25 mouse cellular contexts compared by ENCODE assay signal in genomic region chr2:60205795-60206194, GRCm38 (mm10).
"Had no signal": no experiment of that assay in that cellular context is flagged by ENCODE, and none has a peak within 500 bp of the region (broad histone marks: within the 10 kb centered on the region; RNA-seq: fewer than 3 reads in every experiment).

No protein-coding gene starts in this region.

- H3K4me3 ChIP-seq: heart, adult 2 months; heart, embryonic 10.5 days; heart, embryonic 12.5 days; hindbrain, embryonic 10.5 days; hindbrain, embryonic 12.5 days; intestine, embryonic 15.5 days; layer of hippocampus, adult 2 months; left cerebral cortex, adult 2 months; limb, embryonic 10.5 days; limb, embryonic 12.5 days had no signal

- H3K4me2 ChIP-seq: heart, embryonic 12.5 days; hindbrain, embryonic 12.5 days; hindbrain, embryonic 14.5 days; intestine, embryonic 15.5 days; limb, embryonic 12.5 days had no signal

- H3K27ac ChIP-seq: heart, adult 2 months; heart, embryonic 10.5 days; hindbrain, embryonic 10.5 days; hindbrain, embryonic 12.5 days; hindbrain, embryonic 14.5 days; intestine, embryonic 15.5 days; layer of hippocampus, adult 2 months; left cerebral cortex, adult 2 months; limb, embryonic 10.5 days; limb, embryonic 12.5 days had no signal

- H3K9ac ChIP-seq: forebrain, postnatal 0 days; heart, embryonic 12.5 days; hindbrain, embryonic 12.5 days; hindbrain, embryonic 14.5 days; intestine, embryonic 15.5 days; limb, embryonic 12.5 days had no signal

- DNase-seq: forebrain, postnatal 0 days; gastrocnemius, postnatal 14 days; gastrocnemius, postnatal 36 days; heart, adult 11 months; heart, adult 2 months; heart, postnatal 10 days; heart, postnatal 4 days; kidney, adult 18-20 months; kidney, adult 8-10 months; kidney, postnatal 10 days; kidney, postnatal 25 days; kidney, postnatal 4 days had no signal

- H3K9me3 ChIP-seq: heart, embryonic 10.5 days; heart, embryonic 12.5 days; hindbrain, embryonic 10.5 days; hindbrain, embryonic 12.5 days; intestine, embryonic 15.5 days; limb, embryonic 10.5 days; limb, embryonic 12.5 days had no signal

- ATAC-seq: forebrain, postnatal 0 days; hindbrain, embryonic 16.5 days; inflammation-experienced regulatory T-cells, adult 6 months; intestine, embryonic 15.5 days; intestine, postnatal 0 days had no signal

- H3K27me3 ChIP-seq: heart, embryonic 12.5 days; intestine, embryonic 15.5 days; limb, embryonic 12.5 days had no signal
